Comparison of ENCODE assay signal across 9 mouse cellular contexts in the genomic region with DNA sequence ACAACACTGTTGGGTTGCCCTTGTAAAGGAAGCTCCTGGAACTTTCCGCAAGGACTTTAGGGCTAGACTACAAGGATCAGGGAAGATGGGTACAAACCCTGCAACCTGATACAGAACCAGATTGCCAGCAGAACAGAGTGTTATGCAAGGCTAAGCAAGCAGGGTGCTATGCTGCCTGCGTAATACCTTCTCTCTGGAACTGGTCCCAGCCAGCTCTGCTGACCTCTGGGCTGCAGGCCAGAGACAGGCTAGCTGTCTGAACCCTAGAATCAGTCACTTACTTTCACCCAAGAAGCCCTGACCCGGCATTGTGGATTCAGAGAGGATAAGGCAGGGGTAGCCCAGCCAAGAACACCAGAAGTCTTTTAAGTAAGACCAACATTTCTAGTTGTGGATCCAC. TPM values are rescaled to one million over a fixed set of nuclear protein-coding genes. Genes with fewer than 3 reads are reported as not detected.
DNase-seq lines count a peak whose midpoint lies in the region; ATAC-seq and TF ChIP-seq lines count a peak whose summit lies in the region.
"Had no signal": no experiment of that assay in that cellular context is flagged by ENCODE, and none has a peak within 500 bp of the region (broad histone marks: within the 10 kb centered on the region; RNA-seq: fewer than 3 reads in every experiment).

No protein-coding gene starts in this region.

- no peaks in the 10 kb centered on the region for H3K27me3 ChIP-seq in intestine, embryonic 16.5 days (replicated peaks; ENCODE audit: control insufficient read depth, insufficient read depth, low read length)
- no peaks in the 10 kb centered on the region for H3K27me3 ChIP-seq in intestine, embryonic 15.5 days (replicated peaks)
- H3K27me3 ChIP-seq in embryonic facial prominence, embryonic 12.5 days = no peaks in the 10 kb centered on the region
- no peaks in the 10 kb centered on the region for H3K27me3 ChIP-seq in kidney, embryonic 14.5 days (ENCODE audit: control insufficient read depth, insufficient read depth, low read length)
- no peaks in the 10 kb centered on the region for H3K27me3 ChIP-seq in myocyte (ENCODE audit: control insufficient read depth, insufficient read depth, insufficient read length)
- no peaks in the 10 kb centered on the region for H3K27me3 ChIP-seq in neural tube, embryonic 15.5 days (replicated peaks)
- H3K27me3 ChIP-seq: stomach, embryonic 15.5 days had no signal

- H3K4me1 ChIP-seq in intestine, embryonic 16.5 days (ENCODE audit: control insufficient read depth, insufficient read depth, low read length) = peaks cover 30% of the 10 kb centered on the region
- H3K4me1 ChIP-seq in intestine, embryonic 15.5 days (replicated peaks) = peaks cover 15% of the 10 kb centered on the region
- peaks cover 21% of the 10 kb centered on the region for H3K4me1 ChIP-seq in embryonic facial prominence, embryonic 12.5 days
- H3K4me1 ChIP-seq in kidney, embryonic 14.5 days (ENCODE audit: control insufficient read depth, insufficient read depth, low read length) = peaks cover 25% of the 10 kb centered on the region
- peaks cover 20% of the 10 kb centered on the region for H3K4me1 ChIP-seq in neural tube, embryonic 15.5 days

- no peak for TF ChIP-seq POLR2A in myocyte (IDR thresholded peaks at IDR 0.05; ENCODE audit: insufficient read length, low read depth)

- no peaks in the 10 kb centered on the region for H3K9me3 ChIP-seq in intestine, embryonic 16.5 days (ENCODE audit: control insufficient read depth, low read length)
- no peaks in the 10 kb centered on the region for H3K9me3 ChIP-seq in intestine, embryonic 15.5 days
- no peaks in the 10 kb centered on the region for H3K9me3 ChIP-seq in embryonic facial prominence, embryonic 12.5 days
- H3K9me3 ChIP-seq in kidney, embryonic 14.5 days (ENCODE audit: control insufficient read depth, low read length) = no peaks in the 10 kb centered on the region
- H3K9me3 ChIP-seq in neural tube, embryonic 15.5 days (replicated peaks) = no peaks in the 10 kb centered on the region
- H3K9me3 ChIP-seq: stomach, embryonic 15.5 days had no signal

- no peak overlapping the region for H3ac ChIP-seq in myocyte (ENCODE audit: control insufficient read depth, insufficient read length)

- 87% methylated on average over 3 of the region's 3 CpGs for WGBS in intestine, embryonic 16.5 days
- 87% methylated on average over 3 of the region's 3 CpGs for WGBS in intestine, embryonic 15.5 days
- WGBS in embryonic facial prominence, embryonic 12.5 days = 89% methylated on average over 3 of the region's 3 CpGs
- 71% methylated on average over 3 of the region's 3 CpGs for WGBS in kidney, embryonic 14.5 days
- 91% methylated on average over 3 of the region's 3 CpGs for WGBS in neural tube, embryonic 15.5 days

- ATAC-seq in intestine, embryonic 16.5 days = no peak
- ATAC-seq in intestine, embryonic 15.5 days = no peak
- no peak for ATAC-seq in embryonic facial prominence, embryonic 12.5 days (ENCODE audit: insufficient number of reproducible peaks, insufficient read depth, low FRiP score, low TSS enrichment)
- no peak for ATAC-seq in kidney, embryonic 14.5 days (ENCODE audit: low FRiP score, low TSS enrichment)
- ATAC-seq in neural tube, embryonic 15.5 days (ENCODE audit: low FRiP score) = no peak

- H3K79me2 ChIP-seq in myocyte (ENCODE audit: control insufficient read depth, insufficient read depth) = peaks cover 22% of the 10 kb centered on the region

- H3K4me2 ChIP-seq in intestine, embryonic 16.5 days (ENCODE audit: low read depth, low read length) = no peak overlapping the region
- no peak overlapping the region for H3K4me2 ChIP-seq in intestine, embryonic 15.5 days (replicated peaks)
- no peak overlapping the region for H3K4me2 ChIP-seq in embryonic facial prominence, embryonic 12.5 days (replicated peaks)
- H3K4me2 ChIP-seq in kidney, embryonic 14.5 days (replicated peaks; ENCODE audit: low read depth, low read length) = no peak overlapping the region
- no peak overlapping the region for H3K4me2 ChIP-seq in myocyte (ENCODE audit: low read depth)
- no peak overlapping the region for H3K4me2 ChIP-seq in neural tube, embryonic 15.5 days
- H3K4me2 ChIP-seq: stomach, embryonic 15.5 days had no signal

- H3K4me3 ChIP-seq in intestine, embryonic 16.5 days (ENCODE audit: low read length) = no peak overlapping the region
- H3K4me3 ChIP-seq in intestine, embryonic 15.5 days (replicated peaks) = no peak overlapping the region
- no peak overlapping the region for H3K4me3 ChIP-seq in embryonic facial prominence, embryonic 12.5 days
- no peak overlapping the region for H3K4me3 ChIP-seq in kidney, embryonic 14.5 days (ENCODE audit: low read length)
- no peak overlapping the region for H3K4me3 ChIP-seq in myocyte
- no peak overlapping the region for H3K4me3 ChIP-seq in neural tube, embryonic 15.5 days (replicated peaks)
- H3K4me3 ChIP-seq: stomach, embryonic 15.5 days had no signal

- peak overlapping the region; percentile 61 for H3K27ac ChIP-seq in intestine, embryonic 16.5 days (ENCODE audit: low read length)
- no peak overlapping the region for H3K27ac ChIP-seq in intestine, embryonic 15.5 days
- 0 out of 2 replicates have a peak overlapping the region, but pooled peaks have one; percentile 25 for H3K27ac ChIP-seq in embryonic facial prominence, embryonic 12.5 days
- H3K27ac ChIP-seq in kidney, embryonic 14.5 days (ENCODE audit: low read depth, low read length) = 0 out of 2 replicates have a peak overlapping the region, but pooled peaks have one; percentile 30
- no peak overlapping the region for H3K27ac ChIP-seq in neural tube, embryonic 15.5 days (replicated peaks)
- H3K27ac ChIP-seq: stomach, embryonic 15.5 days had no signal

- no peak overlapping the region for H3K9ac ChIP-seq in intestine, embryonic 16.5 days (ENCODE audit: low read depth, low read length)
- H3K9ac ChIP-seq in intestine, embryonic 15.5 days = no peak overlapping the region
- H3K9ac ChIP-seq in embryonic facial prominence, embryonic 12.5 days = no peak overlapping the region
- H3K9ac ChIP-seq in kidney, embryonic 14.5 days (ENCODE audit: low read depth, low read length) = no peak overlapping the region
- H3K9ac ChIP-seq in neural tube, embryonic 15.5 days (replicated peaks) = no peak overlapping the region
- H3K9ac ChIP-seq: stomach, embryonic 15.5 days had no signal

- H3K36me3 ChIP-seq in intestine, embryonic 16.5 days (ENCODE audit: control insufficient read depth, insufficient read depth, low read length) = peaks cover 25% of the 10 kb centered on the region
- H3K36me3 ChIP-seq in intestine, embryonic 15.5 days = peaks cover 41% of the 10 kb centered on the region
- H3K36me3 ChIP-seq in embryonic facial prominence, embryonic 12.5 days = peaks cover 67% of the 10 kb centered on the region
- H3K36me3 ChIP-seq in kidney, embryonic 14.5 days (ENCODE audit: control insufficient read depth, insufficient read depth, low read length) = peaks cover 67% of the 10 kb centered on the region
- peaks cover 23% of the 10 kb centered on the region for H3K36me3 ChIP-seq in myocyte (ENCODE audit: control insufficient read depth, insufficient read depth)
- peaks cover 67% of the 10 kb centered on the region for H3K36me3 ChIP-seq in neural tube, embryonic 15.5 days

- no peak for DNase-seq in right cerebral cortex, adult 2 months (ENCODE audit: low spot score in 2 of 2)
- DNase-seq in frontal cortex, postnatal 14 days (ENCODE audit: low spot score in 2 of 2) = no peak

RNA-seq across cellular contexts. Expression of gene Ptges2, which starts 23.7 kb away (rescaled TPM):
- 49.1 and 49.8 TPM in 2 replicates for polyA plus RNA-seq in intestine, embryonic 16.5 days (2015; fragmentation: Nextera tagmentation; extraction: Ambion mirVana)
- 43.5 and 48.2 TPM in 2 replicates for polyA plus RNA-seq in intestine, embryonic 15.5 days (2015; fragmentation: Nextera tagmentation; extraction: Ambion mirVana)
- polyA plus RNA-seq in embryonic facial prominence, embryonic 12.5 days (2016; fragmentation: Nextera tagmentation; extraction: Ambion mirVana) = 36.1 and 36.9 TPM in 2 replicates
- polyA plus RNA-seq in kidney, embryonic 14.5 days (2014; fragmentation: Nextera tagmentation; extraction: Ambion mirVana) = 32.2 and 36.4 TPM in 2 replicates
- polyA plus RNA-seq in myocyte (2012; fragmentation: generic; extraction: Trizol) = 50.6 TPM
- 47.3 and 52.1 TPM in 2 replicates for polyA plus RNA-seq in neural tube, embryonic 15.5 days (2015; fragmentation: Nextera tagmentation; extraction: Ambion mirVana)

RNA-seq across cellular contexts. Expression of gene Naif1, which starts 30.9 kb away (rescaled TPM):
- polyA plus RNA-seq in intestine, embryonic 16.5 days (2015; fragmentation: Nextera tagmentation; extraction: Ambion mirVana) = 5.1 and 5.3 TPM in 2 replicates
- polyA plus RNA-seq in intestine, embryonic 15.5 days (2015; fragmentation: Nextera tagmentation; extraction: Ambion mirVana) = 4.7 and 5.0 TPM in 2 replicates
- 6.1 and 6.3 TPM in 2 replicates for polyA plus RNA-seq in embryonic facial prominence, embryonic 12.5 days (2016; fragmentation: Nextera tagmentation; extraction: Ambion mirVana)
- 6.4 and 6.8 TPM in 2 replicates for polyA plus RNA-seq in kidney, embryonic 14.5 days (2014; fragmentation: Nextera tagmentation; extraction: Ambion mirVana)
- 3.0 TPM for polyA plus RNA-seq in myocyte (2012; fragmentation: generic; extraction: Trizol)
- polyA plus RNA-seq in neural tube, embryonic 15.5 days (2015; fragmentation: Nextera tagmentation; extraction: Ambion mirVana) = 4.4 and 5.3 TPM in 2 replicates

RNA-seq across cellular contexts. Expression of gene Lcn2, which starts 31.3 kb away (rescaled TPM):
- polyA plus RNA-seq in intestine, embryonic 16.5 days (2015; fragmentation: Nextera tagmentation; extraction: Ambion mirVana) = 2.2 and 4.2 TPM in 2 replicates
- polyA plus RNA-seq in intestine, embryonic 15.5 days (2015; fragmentation: Nextera tagmentation; extraction: Ambion mirVana) = 1.8 and 4.7 TPM in 2 replicates
- 1.3 and 1.4 TPM in 2 replicates for polyA plus RNA-seq in embryonic facial prominence, embryonic 12.5 days (2016; fragmentation: Nextera tagmentation; extraction: Ambion mirVana)
- 1.6 and 1.7 TPM in 2 replicates for polyA plus RNA-seq in kidney, embryonic 14.5 days (2014; fragmentation: Nextera tagmentation; extraction: Ambion mirVana)
- 0.02 TPM for polyA plus RNA-seq in myocyte (2012; fragmentation: generic; extraction: Trizol)
- polyA plus RNA-seq in neural tube, embryonic 15.5 days (2015; fragmentation: Nextera tagmentation; extraction: Ambion mirVana) = 0.95 and 1.1 TPM in 2 replicates

RNA-seq across cellular contexts. Expression of gene Slc25a25, which starts 31.9 kb away (rescaled TPM):
- polyA plus RNA-seq in intestine, embryonic 16.5 days (2015; fragmentation: Nextera tagmentation; extraction: Ambion mirVana) = 19.3 and 19.9 TPM in 2 replicates
- 20.0 and 20.1 TPM in 2 replicates for polyA plus RNA-seq in intestine, embryonic 15.5 days (2015; fragmentation: Nextera tagmentation; extraction: Ambion mirVana)
- 30.2 and 31.5 TPM in 2 replicates for polyA plus RNA-seq in embryonic facial prominence, embryonic 12.5 days (2016; fragmentation: Nextera tagmentation; extraction: Ambion mirVana)
- 10.7 and 14.8 TPM in 2 replicates for polyA plus RNA-seq in kidney, embryonic 14.5 days (2014; fragmentation: Nextera tagmentation; extraction: Ambion mirVana)
- polyA plus RNA-seq in myocyte (2012; fragmentation: generic; extraction: Trizol) = 9.5 TPM
- 51.4 and 58.8 TPM in 2 replicates for polyA plus RNA-seq in neural tube, embryonic 15.5 days (2015; fragmentation: Nextera tagmentation; extraction: Ambion mirVana)

RNA-seq across cellular contexts. Expression of gene 1110008P14Rik, which starts 37.6 kb away (rescaled TPM):
- polyA plus RNA-seq in intestine, embryonic 16.5 days (2015; fragmentation: Nextera tagmentation; extraction: Ambion mirVana) = 44.2 and 45.8 TPM in 2 replicates
- polyA plus RNA-seq in intestine, embryonic 15.5 days (2015; fragmentation: Nextera tagmentation; extraction: Ambion mirVana) = 38.6 and 42.5 TPM in 2 replicates
- polyA plus RNA-seq in embryonic facial prominence, embryonic 12.5 days (2016; fragmentation: Nextera tagmentation; extraction: Ambion mirVana) = 53.9 and 54.6 TPM in 2 replicates
- polyA plus RNA-seq in kidney, embryonic 14.5 days (2014; fragmentation: Nextera tagmentation; extraction: Ambion mirVana) = 50.1 and 52.0 TPM in 2 replicates
- polyA plus RNA-seq in myocyte (2012; fragmentation: generic; extraction: Trizol) = 153 TPM
- polyA plus RNA-seq in neural tube, embryonic 15.5 days (2015; fragmentation: Nextera tagmentation; extraction: Ambion mirVana) = 163 and 195 TPM in 2 replicates

Comparison
In these comparisons a context has a peak if more than half of its experiments do, and no peak if none do; other contexts are left out.
1. H3K27ac ChIP-seq: peak in intestine, embryonic 16.5 days (single experiment), embryonic facial prominence, embryonic 12.5 days (single experiment) and kidney, embryonic 14.5 days (single experiment); none in intestine, embryonic 15.5 days (single experiment) and neural tube, embryonic 15.5 days (single experiment).